Mouse (Mus musculus) forebrain, postnatal 0 days (tissue): ENCODE measurements around the gene Scin. TPM values are rescaled to one million over a fixed set of nuclear protein-coding genes. Genes with fewer than 3 reads are reported as not detected.

Source experiments
- ATAC-seq: fragments of 200-750 bp; cut with Nextera tagmentation; 2 replicates; pipeline ENCODE4 v1.8.0; 2017; ENCODE audit warnings: mild to moderate bottlenecking, moderate library complexity
- DNase-seq: peaks from one replicate; pipeline ENCODE4 v3.0.0-alpha.2; 2015
- H3K27ac ChIP-seq: fragments of 300-500 bp; sonication (generic); 2 replicates; pipeline ENCODE4 v1.5.1; 2014; ENCODE audit warnings: low read depth, mild to moderate bottlenecking, antibody characterized with exemption, low read length, moderate library complexity, mixed read lengths
- H3K27me3 ChIP-seq: fragments of 300-500 bp; sonication (generic); 2 replicates; pipeline ENCODE4 v1.6.1; 2014; ENCODE audit warnings: mild to moderate bottlenecking, low read length, mixed read lengths; ENCODE audit not compliant: insufficient read depth
- H3K36me3 ChIP-seq: fragments of 300-500 bp; sonication (generic); 2 replicates; pipeline ENCODE4 v1.6.1; 2014; ENCODE audit warnings: mild to moderate bottlenecking, moderate library complexity; ENCODE audit not compliant: insufficient read depth
- H3K4me1 ChIP-seq: fragments of 300-500 bp; sonication (generic); 2 replicates; pipeline ENCODE4 v1.6.1; 2014; ENCODE audit warnings: antibody characterized with exemption; ENCODE audit not compliant: insufficient read depth
- H3K4me2 ChIP-seq: fragments of 300-500 bp; sonication (generic); 2 replicates; pipeline ENCODE4 v1.6.1; 2014; ENCODE audit warnings: low read depth, mild to moderate bottlenecking, moderate library complexity
- H3K4me3 ChIP-seq: fragments of 300-500 bp; sonication (generic); 2 replicates; pipeline ENCODE4 v1.5.1; 2014; ENCODE audit warnings: low read depth, low read length, mixed read lengths
- H3K9ac ChIP-seq: fragments of 300-500 bp; sonication (generic); 2 replicates; pipeline ENCODE4 v1.6.1; 2014; ENCODE audit warnings: mild to moderate bottlenecking
- H3K9me3 ChIP-seq: fragments of 300-500 bp; sonication (generic); 2 replicates; pipeline ENCODE4 v1.6.1; 2016; ENCODE audit warnings: low read length
- CTCF ChIP-seq: sonication (generic); IDR thresholded peaks from 2 replicates; pipeline ENCODE4 v1.5.1; 2016; ENCODE audit warnings: antibody characterized with exemption, control low read depth, low read depth
- WGBS: fragments of 180-500 bp; shearing (Covaris S2); extraction: QIAGEN DNeasy Blood & Tissue Kit; methylation state at CpG from one replicate; pipeline ENCODE4 v1.1.7; 2014; 5-methylcytosine and 5-hydroxymethylcytosine counted together
- polyA plus RNA-seq: library from polyadenylated mRNA; unstranded; fragments of >200 nt; fragmentation: Nextera tagmentation; extraction: Ambion mirVana; gene quantifications from 2 replicates; pipeline ENCODE4 v1.2.1, GENCODE M21; 2015
- total RNA-seq: library from RNA; depleted of rRNA; stranded (reverse); fragments of >200 nt; gene quantifications from 2 replicates; pipeline ENCODE4 v1.2.3, GENCODE M21; 2014

The Scin gene
- total and polyA plus RNA-seq, 2 experiments from 2014 or later: 0.08 to 0.71 TPM

- H3K4me1 ChIP-seq: no peaks in the 10 kb centered on the region
- no peak for DNase-seq
- ATAC-seq: no peak
These were observed 26.7 kb upstream of the Scin start for GRCm38 (mm10) chr12:40160777-40161176.

DNA sequence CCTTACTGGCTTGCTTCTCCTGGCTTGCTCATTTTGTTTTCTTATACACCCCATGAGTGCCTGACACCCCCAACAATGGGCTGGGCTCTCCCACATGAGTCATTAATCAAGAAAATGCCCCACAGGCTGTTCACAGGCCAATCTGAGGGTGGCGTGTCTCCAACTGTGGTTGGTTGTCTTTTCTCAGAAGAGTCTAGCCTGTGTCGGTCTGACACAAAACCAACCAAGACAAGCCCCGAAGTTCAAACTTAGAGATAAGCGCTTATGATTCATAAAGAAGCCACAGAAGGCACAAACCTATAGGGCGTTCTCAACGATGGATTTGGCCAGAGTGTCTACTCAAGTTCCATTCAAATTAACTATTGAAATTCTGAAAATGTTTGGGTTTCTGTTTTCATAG, 20.2 kb upstream of the Scin start:
- WGBS: 93% methylated on average over 6 of the region's 6 CpGs
- no peak for DNase-seq
- Histone ChIP-seq H3K9ac (no peak overlapping the region), H3K27ac (no peak overlapping the region), H3K27me3 (no peaks in the 10 kb centered on the region), H3K4me2 (no peak overlapping the region), H3K4me3 (no peak overlapping the region), H3K36me3 (no peaks in the 10 kb centered on the region), H3K4me1 (no peaks in the 10 kb centered on the region), H3K9me3 (no peaks in the 10 kb centered on the region)
- no peak for ATAC-seq
- TF ChIP-seq CTCF: no peak

More at GRCm38 (mm10) chr12:40160777-40161176, 26.7 kb upstream of the Scin start:
- H3K9me3 ChIP-seq: no peaks in the 10 kb centered on the region
- no peak for TF ChIP-seq CTCF
- no peaks in the 10 kb centered on the region for H3K27me3 ChIP-seq
- H3K36me3 ChIP-seq: no peaks in the 10 kb centered on the region
- no peak overlapping the region for H3K9ac ChIP-seq
- H3K4me2 ChIP-seq: no peak overlapping the region
- 80% methylated on average over 2 of the region's 2 CpGs for WGBS
- H3K4me3 ChIP-seq: no peak overlapping the region
- no peak overlapping the region for H3K27ac ChIP-seq

DNA sequence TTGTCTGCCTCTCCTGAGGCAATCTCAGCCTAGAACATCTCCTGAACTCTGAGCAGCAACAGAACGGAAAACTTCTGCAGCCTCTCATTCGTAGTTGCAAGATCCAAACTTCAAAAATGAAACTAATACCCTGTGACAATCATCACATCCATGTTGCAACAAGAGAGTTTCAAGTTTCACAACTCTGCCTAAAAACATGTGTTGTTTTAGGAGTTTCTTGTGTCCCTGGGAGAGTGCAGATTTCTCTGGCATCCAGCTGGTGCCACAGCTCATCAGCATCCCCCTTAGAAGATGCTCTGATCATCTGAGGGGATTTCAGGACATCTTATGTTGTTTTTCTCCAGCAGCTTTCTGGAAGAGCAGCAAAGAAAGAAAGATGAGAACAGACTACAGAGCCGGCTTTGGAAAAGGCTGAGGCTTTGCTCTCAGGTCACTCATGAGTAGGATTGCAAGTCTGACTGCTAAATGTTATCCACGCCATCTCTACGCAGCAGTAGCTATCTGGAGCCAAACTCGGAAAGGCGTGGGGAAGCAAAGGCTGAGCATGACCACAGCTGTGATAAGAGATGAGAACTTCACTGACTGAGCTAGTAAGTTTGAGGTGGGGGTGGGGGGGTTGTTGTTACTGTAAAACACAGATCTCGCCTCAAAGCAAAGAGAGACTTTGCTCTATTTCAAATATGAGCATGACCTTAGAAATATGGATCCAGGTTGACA, 18.5 kb upstream of the Scin start:
- Histone ChIP-seq H3K27me3 (no peaks in the 10 kb centered on the region), H3K4me3 (no peak overlapping the region), H3K9ac (no peak overlapping the region), H3K27ac (no peak overlapping the region), H3K36me3 (no peaks in the 10 kb centered on the region), H3K4me2 (no peak overlapping the region), H3K4me1 (no peaks in the 10 kb centered on the region), H3K9me3 (no peaks in the 10 kb centered on the region)
- no peak for TF ChIP-seq CTCF
- no peak for DNase-seq
- no peak for ATAC-seq
- WGBS: 90% methylated on average over 8 of the region's 8 CpGs

DNA sequence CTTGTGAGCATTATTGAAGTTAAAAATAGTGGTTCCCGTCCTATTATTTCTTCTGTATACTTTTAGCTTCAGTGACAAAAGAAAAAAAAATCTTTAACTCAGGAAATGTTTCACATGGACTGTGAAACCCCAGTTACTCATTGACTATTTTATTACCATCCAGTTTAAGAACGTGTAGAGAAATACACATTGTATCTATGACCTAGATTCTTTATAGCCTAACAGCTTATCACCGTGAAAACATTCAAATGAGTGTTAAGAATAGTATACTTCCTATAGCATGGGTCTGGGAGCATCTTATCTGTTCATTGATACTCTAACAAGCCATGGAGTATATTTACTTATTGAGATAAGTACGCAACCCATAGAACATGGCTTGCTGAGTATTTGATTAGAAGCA, 13.3 kb upstream of the Scin start:
- DNase-seq: no peak
- Histone ChIP-seq H3K27ac (no peak overlapping the region), H3K4me3 (no peak overlapping the region), H3K4me2 (no peak overlapping the region), H3K9ac (no peak overlapping the region), H3K36me3 (no peaks in the 10 kb centered on the region), H3K27me3 (no peaks in the 10 kb centered on the region), H3K9me3 (no peaks in the 10 kb centered on the region), H3K4me1 (no peaks in the 10 kb centered on the region)
- TF ChIP-seq CTCF: no peak
- 83% methylated on average over 4 of the region's 4 CpGs for WGBS
- ATAC-seq: no peak

DNA sequence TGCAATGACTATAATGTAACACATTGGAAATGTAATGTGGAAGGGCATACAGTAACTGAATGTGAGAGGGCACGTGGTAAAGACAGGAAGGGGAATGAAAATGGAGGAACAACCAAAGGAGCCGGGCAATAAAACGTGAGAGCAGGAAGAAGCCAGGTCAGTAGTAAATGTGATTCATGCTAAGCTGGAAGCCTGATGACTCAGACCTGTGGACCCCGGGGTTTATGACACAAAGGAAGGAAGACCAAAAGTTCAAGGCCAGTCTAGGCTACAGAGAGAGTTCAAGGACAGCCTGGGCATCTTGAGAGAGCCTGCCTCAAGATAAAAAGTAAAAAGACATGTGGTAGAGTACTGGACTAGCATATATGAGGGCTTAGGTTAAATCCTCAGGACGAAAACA, 12.5 kb upstream of the Scin start:
- DNase-seq: no peak
- 86% methylated on average over 5 of the region's 5 CpGs for WGBS
- H3K27ac ChIP-seq: no peak overlapping the region
- no peaks in the 10 kb centered on the region for H3K36me3 ChIP-seq
- H3K9me3 ChIP-seq: no peaks in the 10 kb centered on the region
- no peaks in the 10 kb centered on the region for H3K27me3 ChIP-seq
- H3K4me2 ChIP-seq: no peak overlapping the region
- H3K4me1 ChIP-seq: no peaks in the 10 kb centered on the region
- no peak for TF ChIP-seq CTCF
- no peak overlapping the region for H3K4me3 ChIP-seq
- ATAC-seq: no peak
- H3K9ac ChIP-seq: no peak overlapping the region

DNA sequence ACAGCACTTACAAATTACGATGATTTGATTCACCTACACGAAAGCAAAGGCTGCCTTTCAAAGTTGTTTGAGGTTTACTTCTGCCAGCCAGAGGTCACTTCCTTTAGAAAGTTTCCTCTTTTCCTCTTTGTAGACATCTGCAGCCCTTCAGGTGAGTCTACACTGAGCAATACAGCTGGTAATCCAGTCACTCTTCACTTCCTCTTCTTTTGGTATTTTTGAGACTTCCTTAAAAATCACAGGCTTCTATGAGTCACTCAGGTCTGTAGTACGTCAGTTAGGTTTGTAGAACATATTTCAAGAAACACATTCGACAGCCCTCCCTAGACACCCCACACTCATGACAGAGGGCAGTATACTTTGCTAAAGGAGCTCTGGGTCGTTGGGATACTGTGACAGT, 6.7 kb upstream of the Scin start:
- 82% methylated on average over 5 of the region's 5 CpGs for WGBS

GRCm38 (mm10) chr12:40139484-40140245, 5.6 kb upstream of the Scin start:
- H3K4me1 ChIP-seq: no peaks in the 10 kb centered on the region
- no peaks in the 10 kb centered on the region for H3K9me3 ChIP-seq
- no peak overlapping the region for H3K27ac ChIP-seq
- H3K27me3 ChIP-seq: no peaks in the 10 kb centered on the region
- DNase-seq (no peak), ATAC-seq (no peak)
- 87% methylated on average over 8 of the region's 8 CpGs for WGBS
- no peaks in the 10 kb centered on the region for H3K36me3 ChIP-seq
- no peak overlapping the region for H3K4me2 ChIP-seq
- no peak overlapping the region for H3K4me3 ChIP-seq
- no peak overlapping the region for H3K9ac ChIP-seq
- TF ChIP-seq CTCF: no peak

More for the DNA sequence above, 6.7 kb upstream of the Scin start:
- Histone ChIP-seq H3K4me2 (no peak overlapping the region), H3K27me3 (no peaks in the 10 kb centered on the region), H3K4me1 (no peaks in the 10 kb centered on the region), H3K36me3 (no peaks in the 10 kb centered on the region), H3K9ac (no peak overlapping the region), H3K4me3 (no peak overlapping the region), H3K27ac (no peak overlapping the region), H3K9me3 (no peaks in the 10 kb centered on the region)
- no peak for TF ChIP-seq CTCF
- DNase-seq: no peak
- ATAC-seq: no peak
